Mouse (Mus musculus) urinary bladder, adult 18-20 months (tissue): ENCODE measurements around the gene Dido1.

ENCODE experiments used
- DNase-seq, 2 experiments: peaks; one replicate each; pipeline ENCODE4 v3.0.0; 2022; ENCODE audit warnings: low spot score in 2 of 2, mixed read lengths in 2 of 2

Dido1 gene

DNA sequence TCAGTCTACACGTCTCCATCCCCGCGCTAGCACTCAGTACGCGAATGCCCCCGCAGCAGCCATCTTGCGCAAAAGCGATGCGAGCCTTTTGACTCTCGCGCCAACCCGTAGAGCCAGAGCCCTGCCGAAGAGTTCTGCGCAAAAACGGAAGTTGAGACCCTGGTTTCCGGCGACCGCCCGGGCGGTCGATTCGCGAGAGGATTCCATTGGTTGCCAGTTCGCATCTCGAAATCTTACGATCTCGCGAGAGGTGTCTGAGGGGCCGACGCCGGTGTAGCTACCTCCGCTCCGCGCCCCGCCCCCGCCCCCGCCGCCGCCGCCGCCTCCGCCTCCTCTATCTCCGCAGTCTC lies at the start of gene Dido1, which contains the start of gene Gid8:
Dido1 (minus strand) TSS at position 77 of the 350 bp plus-strand sequence.
Gid8 (plus strand) TSS at position 195 of the 350 bp plus-strand sequence.
- peak; percentile 95 to 98 for DNase-seq

DNA sequence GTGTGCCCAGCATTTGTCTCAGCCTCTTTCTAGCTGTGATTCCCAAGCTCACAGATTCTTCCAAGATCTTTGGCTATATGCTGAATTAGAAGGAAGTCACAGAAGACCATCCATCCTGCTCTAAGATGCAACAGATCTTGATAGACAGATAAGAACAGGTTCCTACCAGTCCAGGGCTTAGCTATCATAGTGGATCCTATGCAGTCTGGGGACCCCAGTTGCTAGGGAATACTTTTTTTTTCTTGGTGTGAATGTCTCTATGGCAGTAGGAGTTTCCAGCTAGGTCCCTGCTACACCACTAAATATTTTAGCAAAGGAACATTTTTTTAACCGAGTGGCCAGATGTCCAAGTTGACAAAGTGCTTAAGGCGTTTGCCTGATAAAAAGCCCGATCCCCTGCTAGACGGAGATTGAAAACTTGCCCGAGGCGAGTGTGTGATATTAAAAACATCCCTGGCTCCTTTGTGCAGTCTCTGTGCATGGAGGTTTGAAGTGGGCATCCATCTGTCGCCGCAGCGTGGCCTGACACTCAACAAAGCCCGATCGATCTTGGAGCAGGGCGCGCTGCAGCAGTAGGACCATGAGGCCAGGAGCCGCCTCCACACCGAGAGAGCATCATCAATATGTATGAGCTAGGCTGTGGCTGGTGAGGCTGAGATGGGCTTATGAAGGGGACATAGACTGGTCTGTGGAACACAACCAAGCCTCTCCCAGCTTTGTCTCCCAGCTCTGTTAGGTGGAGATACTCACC lies 48.9 kb upstream of the Dido1 start:
- DNase-seq: no peak

DNA sequence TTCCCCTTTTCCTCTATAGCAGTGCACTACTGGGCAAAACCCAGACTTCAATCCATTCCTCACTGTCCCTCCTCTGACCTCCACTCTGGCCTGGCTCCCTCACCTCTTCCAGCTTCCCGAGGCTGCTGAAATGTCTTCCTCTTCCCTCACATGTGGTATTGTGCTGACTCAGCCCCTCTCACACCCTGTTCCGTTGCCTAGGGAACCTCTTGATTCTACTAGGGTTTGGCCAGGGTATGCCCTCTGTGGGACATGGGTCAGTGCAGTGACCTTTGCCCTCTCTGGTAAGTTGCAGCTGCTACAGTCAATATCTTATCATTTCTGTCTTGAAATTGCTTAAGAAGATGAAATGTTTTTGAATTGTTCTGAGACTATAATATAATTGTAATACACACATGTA lies 47.0 kb upstream of the Dido1 start:
- DNase-seq: no peak

DNA sequence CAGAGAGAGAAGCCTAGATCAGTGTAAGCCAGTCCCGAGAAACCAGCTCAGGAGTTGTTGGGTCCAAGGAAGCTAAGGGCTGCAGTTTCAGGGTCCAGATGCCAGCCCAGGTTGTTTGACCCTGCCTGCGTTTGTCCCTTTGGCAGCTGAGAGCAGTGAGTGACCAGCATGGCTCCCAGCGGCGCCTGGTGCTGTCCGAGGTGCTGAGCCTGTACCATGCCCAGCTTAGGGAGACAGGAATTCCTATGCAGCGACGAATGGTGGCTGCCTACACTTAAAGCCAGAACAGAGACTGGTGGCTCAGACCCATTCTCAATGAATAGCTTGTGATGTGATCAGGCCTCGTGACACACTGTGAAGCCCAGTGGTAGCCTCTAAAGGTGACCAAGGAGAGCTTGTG lies 46.1 kb upstream of the Dido1 start:
- DNase-seq: peak in 1 of 2 experiments; percentile 43

GRCm38 (mm10) chr2:180754976-180755688 lies 45.3 kb upstream of the Dido1 start:
- no peak for DNase-seq

DNA sequence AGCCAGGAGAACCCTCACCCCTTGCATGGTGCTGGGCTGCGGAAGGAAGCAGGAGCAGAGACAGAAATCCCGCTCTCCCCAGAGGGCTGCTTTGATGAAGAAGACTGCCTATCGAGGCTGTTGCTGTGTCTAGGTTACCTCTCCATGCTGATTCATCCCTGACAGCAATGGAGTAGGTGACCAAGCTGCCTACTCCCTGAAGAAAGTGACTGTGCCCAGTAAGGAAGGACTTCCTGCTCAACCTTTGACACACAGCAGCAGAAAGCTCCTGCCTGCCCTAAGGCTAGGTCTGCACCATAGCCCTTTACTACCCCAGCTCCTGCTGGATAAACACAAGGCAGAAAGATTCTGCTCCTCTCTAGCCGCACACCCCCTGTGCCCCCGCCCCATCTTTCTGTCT lies 39.1 kb upstream of the Dido1 start:
- DNase-seq: no peak

GRCm38 (mm10) chr2:180746569-180747192 lies 36.9 kb upstream of the Dido1 start:
- no peak for DNase-seq

- peak; percentile 61 to 73 for DNase-seq
Measured at GRCm38 (mm10) chr2:180745248-180745927, 35.6 kb upstream of the Dido1 start.

DNA sequence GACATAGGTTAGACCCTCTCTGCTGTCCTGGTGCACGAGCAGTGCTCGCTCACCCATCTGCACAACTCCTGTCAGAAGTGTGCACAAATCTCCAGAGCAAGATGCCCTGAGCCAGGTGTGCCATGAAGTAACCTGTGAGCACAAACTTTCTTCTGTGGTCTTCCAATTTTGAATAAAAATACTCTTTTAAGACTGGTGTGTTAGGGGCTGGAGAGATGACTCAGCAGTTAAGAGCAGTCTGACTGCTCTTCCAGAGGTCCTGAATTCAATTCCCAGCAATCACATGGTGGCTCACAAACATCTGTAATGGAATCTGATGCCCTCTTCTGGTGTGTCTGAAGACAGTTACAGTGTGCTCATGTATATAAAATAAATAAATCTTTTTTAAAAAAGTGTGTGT lies 33.5 kb upstream of the Dido1 start:
- no peak for DNase-seq

GRCm38 (mm10) chr2:180742820-180743219 lies 33.0 kb upstream of the Dido1 start:
- no peak for DNase-seq

DNA sequence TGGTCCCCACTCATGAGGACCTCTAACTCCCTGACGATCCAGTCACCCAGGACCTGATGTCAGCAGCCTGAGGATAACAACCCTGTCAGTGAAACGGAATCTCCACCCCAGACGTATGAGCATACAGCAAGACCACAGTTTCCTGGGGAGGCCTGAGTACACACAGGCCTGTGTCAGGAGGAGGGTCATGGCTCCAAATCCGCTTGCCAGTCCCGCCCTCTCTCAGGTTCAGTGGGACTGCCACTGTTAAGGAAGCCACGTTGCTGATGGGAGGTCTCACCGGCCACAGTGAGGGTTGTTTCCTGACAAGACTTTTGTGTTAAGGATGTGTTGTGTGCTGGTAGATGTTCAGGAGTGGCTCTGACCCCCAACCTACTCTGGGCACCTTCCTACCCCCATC lies 31.6 kb upstream of the Dido1 start:
- DNase-seq: no peak

- DNase-seq: no peak
Measured at GRCm38 (mm10) chr2:180740349-180740748, 30.6 kb upstream of the Dido1 start.

DNA sequence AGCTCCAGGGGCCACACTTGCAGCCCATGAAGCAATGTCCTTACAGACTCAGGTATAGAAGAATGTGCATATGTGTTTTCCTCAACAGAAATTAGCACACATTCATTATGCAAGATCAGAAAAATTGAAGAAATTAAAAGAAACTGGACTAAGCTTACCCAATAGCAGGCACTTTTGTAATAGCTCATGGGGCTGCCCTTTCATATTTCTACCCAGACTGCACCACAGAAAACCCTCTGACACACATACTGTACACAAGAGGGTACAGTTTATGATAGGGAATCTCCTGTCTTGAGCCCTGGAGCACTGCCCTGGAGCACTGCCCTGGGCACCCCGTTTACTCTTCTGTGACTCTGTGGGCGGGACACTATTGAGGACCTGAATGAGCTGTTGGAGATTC lies 28.2 kb upstream of the Dido1 start:
- DNase-seq: no peak

DNA sequence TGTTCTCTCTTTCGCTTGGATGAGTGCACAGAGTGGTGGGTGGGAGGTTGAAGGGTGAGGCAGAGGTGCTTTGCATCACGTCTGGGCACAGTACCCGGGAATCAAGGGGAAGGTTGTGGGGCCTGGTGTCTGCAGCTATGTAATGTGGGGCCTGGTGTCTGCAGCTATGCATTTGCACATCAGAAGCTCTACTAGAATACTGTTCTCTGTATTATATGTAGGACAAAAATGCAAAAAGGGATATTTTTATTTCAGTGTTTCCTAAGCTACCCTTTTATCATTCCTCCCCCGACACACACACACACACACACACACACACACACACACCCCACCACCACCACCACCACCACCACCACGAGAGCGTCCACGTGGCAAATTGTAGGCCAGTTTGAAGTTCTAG lies 25.4 kb upstream of the Dido1 start:
- DNase-seq: no peak

- peak in 1 of 2 experiments; percentile 18 for DNase-seq
Measured at GRCm38 (mm10) chr2:180731984-180732383, 22.2 kb upstream of the Dido1 start.

- no peak for DNase-seq
Measured at GRCm38 (mm10) chr2:180731036-180731435, 21.2 kb upstream of the Dido1 start.

DNA sequence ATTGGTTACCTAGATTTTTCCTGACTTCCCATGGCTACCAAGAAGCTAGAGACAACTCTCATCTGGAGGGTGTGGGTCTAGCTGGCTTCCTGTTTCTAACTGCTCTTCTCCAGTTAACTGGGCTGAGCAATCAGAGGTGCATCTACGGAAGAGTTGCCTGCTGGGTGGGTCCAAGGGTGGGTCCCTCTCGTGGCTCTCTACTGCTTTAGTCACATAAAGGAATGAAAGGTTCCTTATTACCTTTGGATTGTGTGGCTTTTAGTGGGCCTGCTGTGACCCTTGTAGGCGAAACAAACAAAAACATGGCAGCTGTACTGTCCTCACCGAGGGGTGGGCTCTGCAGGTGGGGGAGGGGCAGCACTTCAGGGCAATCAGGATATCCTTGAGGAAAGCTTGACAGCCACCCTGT lies 17.8 kb upstream of the Dido1 start:
- DNase-seq: no peak

GRCm38 (mm10) chr2:180726658-180727442 lies 17.1 kb upstream of the Dido1 start:
- DNase-seq: no peak

GRCm38 (mm10) chr2:180725856-180726629 lies 16.2 kb upstream of the Dido1 start:
- no peak for DNase-seq

- no peak for DNase-seq
Measured at GRCm38 (mm10) chr2:180725414-180725778, 15.6 kb upstream of the Dido1 start.
